Mouse (Mus musculus) kidney, adult 18-20 months (tissue): ENCODE results near the gene H2al2a.
"Not testable (repeated sequence)": the region's sequence is repeated elsewhere in the genome, so short reads cannot be mapped to it uniquely, and the experiment has no call there.

Experiments used
- DNase-seq: peaks from one replicate; pipeline ENCODE4 v3.0.0; 2021

The H2al2a gene

DNA sequence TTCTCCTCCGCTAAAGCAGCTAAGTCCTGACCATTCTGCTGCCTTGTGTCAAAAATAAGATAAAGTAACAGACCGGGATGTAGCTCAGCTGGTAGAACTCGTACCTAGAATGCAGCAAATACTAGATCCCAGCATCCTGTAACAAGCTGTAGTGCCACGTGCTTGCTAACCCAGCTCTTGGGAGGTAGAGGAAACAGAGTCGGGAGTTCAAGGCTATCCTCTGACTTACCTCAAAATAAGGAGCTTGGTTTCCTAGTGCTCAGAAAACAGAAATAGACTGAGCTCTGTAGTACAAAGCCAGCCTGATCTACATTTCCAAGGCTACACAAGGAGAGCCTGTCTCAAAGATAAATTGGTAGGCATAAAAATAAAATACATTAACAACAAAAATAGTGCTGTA lies 23.5 kb downstream of the H2al2a start:
- no peak for DNase-seq

DNA sequence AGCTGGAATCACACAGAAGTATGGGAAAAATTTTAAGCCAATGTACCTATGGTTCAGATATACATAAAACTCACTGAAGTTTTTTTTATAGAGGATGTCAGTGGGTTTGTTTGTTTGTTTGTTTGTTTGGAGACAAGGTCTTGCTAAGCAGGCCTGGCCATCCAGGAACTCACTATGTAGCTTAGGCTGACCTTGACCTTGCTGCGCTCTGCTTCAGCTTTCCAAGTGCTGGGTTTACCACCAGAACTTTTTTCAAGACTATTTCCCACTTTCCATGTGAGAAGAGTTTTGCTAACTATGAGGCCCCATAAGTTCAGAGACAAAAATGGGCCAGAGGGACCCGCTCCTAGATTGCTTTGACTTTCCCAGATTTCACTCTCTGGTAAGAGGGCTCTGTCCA lies 23.9 kb downstream of the H2al2a start:
- no peak for DNase-seq

DNA sequence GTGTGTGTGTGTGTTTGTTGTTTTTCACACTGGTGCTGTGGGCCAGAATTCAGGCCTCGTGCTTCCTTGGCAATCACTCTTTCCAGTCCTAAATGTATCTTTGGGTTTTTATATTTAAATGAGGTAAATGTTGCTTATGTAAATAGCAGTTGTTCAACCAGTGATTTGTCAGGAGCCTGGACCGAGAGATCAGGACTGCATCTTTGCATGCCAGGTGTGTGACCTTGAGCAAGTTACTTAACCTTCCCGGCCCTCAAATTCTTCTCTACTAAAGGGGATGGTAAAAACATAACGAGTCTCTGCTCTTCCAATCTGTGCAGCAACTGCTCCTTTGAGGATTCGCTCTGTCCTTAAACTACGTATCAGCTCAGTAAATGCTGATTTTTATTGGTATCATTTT lies 25.4 kb downstream of the H2al2a start:
- no peak for DNase-seq

DNA sequence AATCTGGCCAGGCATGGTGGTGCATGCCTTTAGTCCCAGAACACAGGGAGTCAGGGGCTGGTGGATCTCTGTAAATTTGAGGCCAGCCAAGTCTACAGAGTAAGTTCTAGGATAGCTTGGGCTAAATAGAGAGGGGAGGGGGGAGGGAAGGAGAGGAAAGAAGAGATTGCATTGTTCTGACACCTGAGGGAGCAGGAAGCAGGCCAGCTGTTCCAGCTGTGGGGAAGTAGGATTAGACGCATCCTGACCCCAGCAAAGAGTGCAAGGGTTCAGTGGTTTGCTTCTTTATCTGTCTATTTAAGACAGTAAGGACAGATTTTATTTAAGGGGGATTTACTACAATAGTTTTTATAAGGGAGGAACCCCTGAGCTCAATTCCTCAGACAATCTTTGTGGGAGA lies 26.1 kb downstream of the H2al2a start:
- DNase-seq = no peak

DNA sequence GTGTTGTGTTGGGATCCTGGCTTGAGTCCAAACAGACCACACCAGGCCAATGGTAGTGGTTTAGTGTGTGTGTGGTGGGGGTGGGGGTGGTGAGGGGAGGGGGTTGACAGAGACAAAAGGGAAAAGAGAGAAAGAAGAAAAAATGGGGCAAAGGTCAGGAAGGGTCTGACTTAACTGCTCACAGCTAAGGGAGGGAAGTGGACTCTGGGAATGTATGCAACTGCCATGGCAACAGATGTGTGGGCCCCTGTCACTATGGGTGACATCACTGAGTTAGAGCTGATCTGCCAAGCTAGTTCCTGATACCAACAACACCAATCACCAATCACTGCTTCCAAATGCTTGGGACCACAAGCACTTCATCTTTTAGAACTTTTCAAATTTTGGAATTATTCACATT lies 26.6 kb downstream of the H2al2a start:
- DNase-seq = no peak

DNA sequence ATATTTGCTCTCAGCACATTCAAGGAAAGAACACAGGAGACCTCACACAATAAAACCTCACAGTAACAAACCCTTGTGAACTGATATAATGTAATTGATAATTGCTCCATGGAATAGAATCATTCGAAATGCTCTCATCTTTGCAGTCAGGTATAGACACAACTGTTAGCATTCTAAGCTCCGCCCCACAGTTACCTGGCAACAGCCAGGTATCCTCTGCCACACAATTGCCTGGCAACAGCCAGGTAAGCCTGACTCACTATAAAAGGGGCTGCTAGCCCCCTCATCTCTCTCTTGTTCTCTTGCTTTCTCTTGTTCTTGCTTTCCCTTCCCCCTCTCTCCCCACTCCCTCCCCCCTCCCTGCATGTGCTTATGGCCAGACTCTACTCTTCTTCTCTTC lies 28.2 kb downstream of the H2al2a start:
- no peak for DNase-seq

DNA sequence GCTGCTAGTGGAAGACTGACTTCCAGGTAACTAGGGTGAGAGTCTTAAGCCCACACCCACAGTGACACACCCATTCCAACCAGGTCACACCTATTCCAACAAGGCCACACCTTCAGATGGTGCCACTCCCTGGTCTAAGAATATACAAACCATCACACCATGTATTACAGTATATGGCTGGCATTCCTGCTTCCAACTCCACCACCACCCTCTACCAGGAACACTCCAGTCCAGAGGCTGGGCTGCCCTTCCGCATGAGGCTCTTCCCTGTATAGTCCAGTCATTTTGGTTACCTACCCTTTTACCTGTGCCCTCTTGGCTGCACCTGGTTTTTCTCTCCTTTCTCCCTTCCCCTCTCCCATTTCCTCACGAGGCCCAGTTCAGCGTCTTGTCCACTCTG lies 28.7 kb downstream of the H2al2a start:
- DNase-seq = not testable (repeated sequence)

DNA sequence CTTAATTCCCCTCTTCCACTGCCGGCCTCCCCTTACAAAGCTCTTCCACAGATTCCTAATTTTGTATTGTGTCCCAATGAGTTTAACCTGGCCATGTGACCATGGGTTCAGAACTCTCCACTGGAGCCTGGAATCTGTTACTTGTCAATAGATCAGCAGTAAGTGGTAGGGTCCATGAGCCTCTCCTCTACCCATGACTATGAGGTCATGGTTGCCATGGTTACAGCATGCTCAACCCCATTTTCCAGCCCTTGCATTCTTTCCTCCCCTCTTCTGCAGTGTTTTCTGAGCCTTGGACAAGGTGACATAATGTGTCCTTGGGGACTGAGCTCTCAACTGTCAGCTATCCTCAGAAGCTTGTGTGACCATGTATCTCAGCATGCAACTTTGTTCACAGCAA lies 37.3 kb downstream of the H2al2a start:
- no peak for DNase-seq

DNA sequence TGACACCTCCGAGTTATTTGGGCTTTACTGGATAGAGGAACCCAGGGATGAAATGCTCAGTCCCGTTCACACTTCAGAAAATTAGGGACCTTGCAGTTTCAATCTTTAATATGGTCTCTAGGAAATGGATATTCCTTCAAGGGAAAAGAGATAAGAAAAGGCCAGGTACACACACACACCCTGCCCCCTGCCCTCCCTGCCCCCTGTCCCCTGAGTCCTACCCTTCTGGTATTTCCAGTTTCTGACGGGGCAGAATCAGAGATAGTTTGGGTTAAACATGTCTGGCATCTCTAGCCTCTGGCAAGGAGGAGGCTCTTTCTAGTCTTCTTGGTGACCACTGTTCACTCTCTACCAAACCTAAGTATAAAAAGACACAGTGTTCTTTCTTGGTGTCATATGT lies 49.9 kb downstream of the H2al2a start:
- no peak for DNase-seq
